Mouse (Mus musculus): ENCODE data around the gene Gm42791. TPM values are rescaled to one million over a fixed set of nuclear protein-coding genes. Genes with fewer than 3 reads are reported as not detected.

The Gm42791 gene
- polyA plus RNA-seq, 1 experiment = not detected

GRCm38 (mm10) chr5:148936516-148936951 lies 58.4 kb downstream of the Gm42791 start:
- Histone ChIP-seq H3K4me1 (ENCODE audit: control insufficient read depth, insufficient read depth, low read length) (peaks cover 8% of the 10 kb centered on the region; the same call in 1 of the 2 replicates), H3K27me3 (replicated peaks; ENCODE audit: control insufficient read depth, insufficient read depth, low read length) (no peaks in the 10 kb centered on the region), H3K27ac (ENCODE audit: insufficient read depth, low read depth, low read length) (peak overlapping the region; percentile 51), H3K36me3 (ENCODE audit: control insufficient read depth, insufficient read depth, low read length) (no peaks in the 10 kb centered on the region), H3K4me3 (ENCODE audit: insufficient read depth, low read depth, low read length) (no peak overlapping the region)
- peak; percentile 67 for DNase-seq
- WGBS = 26% methylated on average over 3 of the region's 3 CpGs
- no peak for TF ChIP-seq CTCF (conservative IDR thresholded peaks at IDR 0.05; ENCODE audit: insufficient read depth, insufficient read length, low read depth, low read length)
- no peak for TF ChIP-seq POLR2A (IDR thresholded peaks at IDR 0.05; ENCODE audit: low read depth, low read length)

- H3K4me3 ChIP-seq (ENCODE audit: insufficient read depth, low read depth, low read length) = no peak overlapping the region
- no peak overlapping the region; the same call in 1 of the 2 replicates for H3K27ac ChIP-seq (ENCODE audit: insufficient read depth, low read depth, low read length)
- no peak for TF ChIP-seq CTCF (conservative IDR thresholded peaks at IDR 0.05; ENCODE audit: insufficient read depth, insufficient read length, low read depth, low read length)
- no peak for TF ChIP-seq POLR2A (IDR thresholded peaks at IDR 0.05; ENCODE audit: low read depth, low read length)
- no peak for DNase-seq
- H3K27me3 ChIP-seq (replicated peaks; ENCODE audit: control insufficient read depth, insufficient read depth, low read length) = no peaks in the 10 kb centered on the region
- H3K4me1 ChIP-seq (ENCODE audit: control insufficient read depth, insufficient read depth, low read length) = peaks cover 8% of the 10 kb centered on the region; the same call in 1 of the 2 replicates
- 87% methylated on average over 6 of the region's 6 CpGs for WGBS
- H3K36me3 ChIP-seq (ENCODE audit: control insufficient read depth, insufficient read depth, low read length) = no peaks in the 10 kb centered on the region
Observed at GRCm38 (mm10) chr5:148935871-148936270, 59.1 kb downstream of the Gm42791 start.

- WGBS = 46% methylated on average over 7 of the region's 7 CpGs
- DNase-seq = peak; percentile 64
- Histone ChIP-seq H3K4me1 (ENCODE audit: control insufficient read depth, insufficient read depth, low read length) (peaks cover 11% of the 10 kb centered on the region; the same call in 1 of the 2 replicates), H3K27me3 (replicated peaks; ENCODE audit: control insufficient read depth, insufficient read depth, low read length) (no peaks in the 10 kb centered on the region), H3K36me3 (ENCODE audit: control insufficient read depth, insufficient read depth, low read length) (no peaks in the 10 kb centered on the region), H3K27ac (ENCODE audit: insufficient read depth, low read depth, low read length) (no peak overlapping the region; the same call in 1 of the 2 replicates), H3K4me3 (ENCODE audit: insufficient read depth, low read depth, low read length) (no peak overlapping the region)
- TF ChIP-seq POLR2A (IDR thresholded peaks at IDR 0.05; ENCODE audit: low read depth, low read length) (no peak), CTCF (conservative IDR thresholded peaks at IDR 0.05; ENCODE audit: insufficient read depth, insufficient read length, low read depth, low read length) (no peak)
Observed at GRCm38 (mm10) chr5:148935071-148935821, 59.7 kb downstream of the Gm42791 start.

- H3K4me3 ChIP-seq (ENCODE audit: insufficient read depth, low read depth, low read length) = no peak overlapping the region
- TF ChIP-seq POLR2A (IDR thresholded peaks at IDR 0.05; ENCODE audit: low read depth, low read length) = no peak
- TF ChIP-seq CTCF (conservative IDR thresholded peaks at IDR 0.05; ENCODE audit: insufficient read depth, insufficient read length, low read depth, low read length) = no peak
- 39% methylated on average over 6 of the region's 6 CpGs for WGBS
- DNase-seq = no peak
- H3K27ac ChIP-seq (ENCODE audit: insufficient read depth, low read depth, low read length) = no peak overlapping the region
- H3K36me3 ChIP-seq (ENCODE audit: control insufficient read depth, insufficient read depth, low read length) = no peaks in the 10 kb centered on the region
- H3K27me3 ChIP-seq (replicated peaks; ENCODE audit: control insufficient read depth, insufficient read depth, low read length) = no peaks in the 10 kb centered on the region
- H3K4me1 ChIP-seq (ENCODE audit: control insufficient read depth, insufficient read depth, low read length) = peaks cover 11% of the 10 kb centered on the region; the same call in 1 of the 2 replicates
Observed at GRCm38 (mm10) chr5:148934457-148934856, 60.5 kb downstream of the Gm42791 start.

- no peak overlapping the region for H3K4me3 ChIP-seq (ENCODE audit: insufficient read depth, low read depth, low read length)
- H3K27ac ChIP-seq (ENCODE audit: insufficient read depth, low read depth, low read length) = no peak overlapping the region; the same call in 1 of the 2 replicates
- H3K36me3 ChIP-seq (ENCODE audit: control insufficient read depth, insufficient read depth, low read length) = no peaks in the 10 kb centered on the region
- DNase-seq = no peak
- no peaks in the 10 kb centered on the region for H3K27me3 ChIP-seq (replicated peaks; ENCODE audit: control insufficient read depth, insufficient read depth, low read length)
- TF ChIP-seq CTCF (conservative IDR thresholded peaks at IDR 0.05; ENCODE audit: insufficient read depth, insufficient read length, low read depth, low read length) (no peak), POLR2A (IDR thresholded peaks at IDR 0.05; ENCODE audit: low read depth, low read length) (no peak)
- peaks cover 15% of the 10 kb centered on the region; the same call in 1 of the 2 replicates for H3K4me1 ChIP-seq (ENCODE audit: control insufficient read depth, insufficient read depth, low read length)
- 36% methylated on average over 8 of the region's 8 CpGs for WGBS
Observed at GRCm38 (mm10) chr5:148933767-148934166, 61.2 kb downstream of the Gm42791 start.

- WGBS = 44% methylated on average over 1 of the region's 1 CpGs
- Histone ChIP-seq H3K27me3 (replicated peaks; ENCODE audit: control insufficient read depth, insufficient read depth, low read length) (no peaks in the 10 kb centered on the region), H3K4me1 (ENCODE audit: control insufficient read depth, insufficient read depth, low read length) (peaks cover 15% of the 10 kb centered on the region; the same call in 1 of the 2 replicates), H3K36me3 (ENCODE audit: control insufficient read depth, insufficient read depth, low read length) (no peaks in the 10 kb centered on the region), H3K4me3 (ENCODE audit: insufficient read depth, low read depth, low read length) (no peak overlapping the region), H3K27ac (ENCODE audit: insufficient read depth, low read depth, low read length) (peak overlapping the region; percentile 24)
- TF ChIP-seq POLR2A (IDR thresholded peaks at IDR 0.05; ENCODE audit: low read depth, low read length) = no peak
- no peak for TF ChIP-seq CTCF (conservative IDR thresholded peaks at IDR 0.05; ENCODE audit: insufficient read depth, insufficient read length, low read depth, low read length)
- peak; percentile 91 for DNase-seq
Observed at GRCm38 (mm10) chr5:148931301-148931700, 63.6 kb downstream of the Gm42791 start.

- Histone ChIP-seq H3K4me1 (ENCODE audit: control insufficient read depth, insufficient read depth, low read length) (peaks cover 17% of the 10 kb centered on the region; the same call in 1 of the 2 replicates), H3K27ac (ENCODE audit: insufficient read depth, low read depth, low read length) (peak within 1 kb of the TSS; percentile 84), H3K36me3 (ENCODE audit: control insufficient read depth, insufficient read depth, low read length) (no peaks in the 10 kb centered on the region), H3K4me3 (ENCODE audit: insufficient read depth, low read depth, low read length) (peak within 1 kb of the TSS; percentile 84), H3K27me3 (replicated peaks; ENCODE audit: control insufficient read depth, insufficient read depth, low read length) (no peaks in the 10 kb centered on the region)
- DNase-seq = no peak
- no peak for TF ChIP-seq POLR2A (IDR thresholded peaks at IDR 0.05; ENCODE audit: low read depth, low read length)
- TF ChIP-seq CTCF (conservative IDR thresholded peaks at IDR 0.05; ENCODE audit: insufficient read depth, insufficient read length, low read depth, low read length) = no peak
- under 1% methylated on average over 16 of the region's 16 CpGs for WGBS
Observed at GRCm38 (mm10) chr5:148929116-148929449, 65.9 kb downstream of the Gm42791 start, which contains the start of gene Katnal1. Katnal1 (minus strand) TSS chr5:148929320.
